Mouse (Mus musculus) heart, postnatal 4 days (tissue): Measurements from ENCODE around the gene Mrpl38. TPM values are rescaled to one million over a fixed set of nuclear protein-coding genes. Genes with fewer than 3 reads are reported as not detected.
"Not testable (repeated sequence)": the region's sequence is repeated elsewhere in the genome, so short reads cannot be mapped to it uniquely, and the experiment has no call there.

ENCODE experiments used
- DNase-seq: peaks from one replicate; pipeline ENCODE4 v3.0.0; 2021
- total RNA-seq, 2 experiments: library from RNA; stranded (reverse); gene quantifications; 2 replicates each; pipeline ENCODE4 v1.2.3; 2021

The Mrpl38 gene
- total RNA-seq, 2 experiments from 2014 or later, result 52.5 to 55.3 TPM

DNA sequence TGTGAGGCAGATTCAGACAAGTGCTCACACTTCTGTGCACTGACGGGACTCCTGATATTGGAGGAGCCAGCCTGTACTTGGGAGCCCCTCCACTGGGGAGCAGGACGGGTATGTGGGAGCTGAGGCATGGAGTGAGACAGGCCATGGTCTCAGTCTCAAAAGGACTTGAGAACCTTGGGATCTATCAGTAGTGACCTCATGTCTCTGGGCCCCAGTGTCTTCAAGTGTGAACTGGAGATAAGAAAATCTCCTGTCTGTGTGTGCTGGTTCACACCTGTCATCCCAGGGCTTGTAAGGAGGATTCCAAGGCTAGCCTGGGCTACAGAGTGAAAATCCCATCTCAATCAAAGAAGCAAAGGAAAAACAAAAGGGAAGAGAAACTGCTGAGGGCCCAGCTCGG lies 4.8 kb upstream of the Mrpl38 start:
- DNase-seq, result no peak

DNA sequence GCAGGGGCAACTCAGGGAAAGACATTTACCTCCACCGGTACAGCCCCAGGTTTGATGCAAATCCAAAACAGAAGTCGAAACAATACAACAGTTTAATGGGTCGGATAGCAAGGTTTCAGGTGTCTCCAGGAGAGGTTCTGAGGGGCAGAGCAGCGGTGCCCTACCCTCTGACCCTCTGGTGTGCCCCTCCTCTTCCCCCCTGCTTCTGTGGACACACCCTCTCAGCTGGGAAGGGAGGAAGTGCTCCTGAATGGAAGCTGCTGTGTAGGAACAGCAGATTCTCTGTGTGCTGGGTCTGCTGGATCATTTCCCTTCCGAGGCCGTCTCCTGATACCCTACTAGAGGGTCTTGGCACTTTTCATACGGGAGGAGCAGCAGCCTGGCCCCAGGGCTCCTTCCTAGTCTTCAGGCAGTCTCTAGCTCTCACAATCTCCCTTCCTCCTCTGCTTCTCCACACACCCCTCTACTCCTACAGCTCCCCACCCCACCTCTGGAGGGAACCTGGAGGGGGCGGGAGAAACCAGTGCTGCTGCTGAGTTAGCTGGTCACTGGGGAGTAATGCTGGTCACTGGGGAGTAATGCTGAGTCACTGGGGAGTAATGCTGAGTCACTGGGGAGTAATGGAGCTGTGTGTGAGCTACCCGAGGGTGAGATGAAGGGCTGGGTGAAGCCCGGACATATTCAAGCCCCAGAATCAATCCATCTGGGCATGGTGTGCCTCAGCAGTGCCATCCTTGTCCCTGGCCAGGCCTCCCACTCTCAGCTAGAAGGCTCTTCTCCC lies 3.7 kb upstream of the Mrpl38 start:
- no peak for DNase-seq

DNA sequence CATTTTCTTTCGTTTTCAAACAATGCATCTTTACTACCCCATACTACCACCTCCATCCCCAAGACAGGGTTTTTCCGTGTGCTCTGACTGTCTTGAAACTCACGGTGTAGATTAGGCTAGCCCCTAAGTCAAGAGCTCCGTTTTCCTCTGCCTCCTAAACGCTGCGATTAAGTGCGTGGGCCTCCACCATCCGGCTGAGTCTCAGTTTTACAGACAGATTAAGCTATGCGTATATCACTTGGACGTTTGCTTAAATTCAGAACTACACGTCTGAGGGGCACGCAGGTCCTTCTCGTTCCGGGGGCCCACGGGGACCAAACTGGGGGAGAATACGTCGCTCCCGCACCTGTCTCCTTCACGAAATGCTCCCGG lies 586 bp downstream of the Mrpl38 start:
- no peak for DNase-seq

DNA sequence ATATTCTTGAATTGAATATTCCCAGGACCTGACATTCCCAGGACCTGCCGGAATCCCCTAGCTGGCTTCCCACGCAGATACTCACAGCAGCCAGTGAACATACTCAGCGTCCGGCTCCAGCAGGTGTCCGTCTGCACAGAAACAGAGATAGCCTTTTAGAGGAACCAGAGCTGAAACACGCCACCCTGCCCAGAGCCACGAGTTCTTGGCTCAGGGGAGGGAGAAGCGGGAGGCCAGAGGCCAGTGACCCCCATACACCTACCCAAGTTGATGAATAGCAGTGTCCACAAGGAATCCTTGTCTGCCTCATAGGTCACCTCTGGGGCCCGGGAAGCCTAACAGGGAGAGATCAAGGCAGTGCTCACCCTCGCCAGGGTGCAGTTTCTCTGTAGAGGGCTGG lies 4.5 kb downstream of the Mrpl38 start:
- DNase-seq, result no peak

DNA sequence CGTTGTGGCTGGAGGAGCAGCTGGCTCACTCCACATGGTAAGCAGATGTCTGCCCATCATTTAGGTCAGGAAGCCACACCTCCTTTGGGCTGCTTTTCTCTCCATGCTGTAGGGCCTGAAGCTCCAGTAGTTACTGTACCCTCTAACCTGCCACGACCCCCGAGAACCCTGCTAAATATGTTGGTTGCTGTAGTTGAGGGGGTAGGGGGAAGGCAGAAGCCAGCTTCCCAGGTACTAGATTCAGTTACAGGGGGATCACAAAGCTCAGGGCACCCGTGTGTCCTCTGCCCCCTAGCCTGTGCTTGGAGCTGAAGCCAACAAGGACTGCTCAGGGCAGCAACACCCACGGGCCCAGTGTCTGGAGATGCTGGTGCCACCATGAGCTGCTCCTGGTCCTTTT lies 5.2 kb downstream of the Mrpl38 start:
- DNase-seq, result no peak

DNA sequence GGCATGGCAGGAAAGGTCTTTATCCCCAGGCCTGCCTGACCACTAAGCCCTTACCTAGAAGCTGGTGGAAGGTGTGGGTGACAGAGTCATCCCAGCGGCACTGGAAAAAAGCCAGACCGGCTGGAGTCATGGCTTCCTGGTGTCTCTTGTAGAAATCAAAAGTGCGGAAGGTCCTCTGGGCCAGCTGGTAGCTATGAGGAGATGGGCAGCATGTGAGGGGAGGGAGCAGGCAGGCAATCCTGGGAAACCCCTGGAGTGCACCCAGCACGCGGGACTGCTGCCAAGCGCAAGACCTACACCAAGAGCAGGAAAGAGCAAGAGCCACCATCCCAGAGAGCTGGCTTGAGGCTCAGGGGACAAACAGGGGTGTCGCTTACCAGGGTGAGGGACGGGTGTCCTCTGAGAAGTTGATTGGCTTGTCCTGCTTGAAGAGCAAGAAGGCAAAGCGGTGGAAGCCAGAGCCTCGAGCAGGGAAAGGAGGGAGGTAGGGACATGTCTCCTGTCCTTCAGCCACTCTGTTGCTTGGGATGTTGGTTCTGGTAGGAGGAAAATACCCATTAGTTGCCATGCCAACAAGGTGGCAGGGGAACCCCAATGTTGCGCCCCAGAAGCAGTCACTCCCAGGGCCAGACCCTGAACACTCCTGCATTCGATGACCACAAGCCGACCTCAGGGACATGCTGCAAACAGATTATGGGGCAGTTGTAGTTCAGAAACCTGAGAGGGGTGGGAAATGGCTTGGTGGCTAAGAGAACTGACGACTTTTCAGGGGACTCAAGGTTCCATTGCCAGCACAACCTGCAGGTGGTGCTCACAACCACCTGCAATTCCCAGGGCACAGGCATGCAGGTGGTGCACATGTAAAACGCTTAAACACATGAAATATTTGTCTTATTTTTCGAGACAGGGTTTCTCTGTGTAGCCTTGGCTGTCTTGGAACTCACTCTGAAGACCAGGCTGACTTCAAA lies 6.0 kb downstream of the Mrpl38 start:
- peak; percentile 48 for DNase-seq

DNA sequence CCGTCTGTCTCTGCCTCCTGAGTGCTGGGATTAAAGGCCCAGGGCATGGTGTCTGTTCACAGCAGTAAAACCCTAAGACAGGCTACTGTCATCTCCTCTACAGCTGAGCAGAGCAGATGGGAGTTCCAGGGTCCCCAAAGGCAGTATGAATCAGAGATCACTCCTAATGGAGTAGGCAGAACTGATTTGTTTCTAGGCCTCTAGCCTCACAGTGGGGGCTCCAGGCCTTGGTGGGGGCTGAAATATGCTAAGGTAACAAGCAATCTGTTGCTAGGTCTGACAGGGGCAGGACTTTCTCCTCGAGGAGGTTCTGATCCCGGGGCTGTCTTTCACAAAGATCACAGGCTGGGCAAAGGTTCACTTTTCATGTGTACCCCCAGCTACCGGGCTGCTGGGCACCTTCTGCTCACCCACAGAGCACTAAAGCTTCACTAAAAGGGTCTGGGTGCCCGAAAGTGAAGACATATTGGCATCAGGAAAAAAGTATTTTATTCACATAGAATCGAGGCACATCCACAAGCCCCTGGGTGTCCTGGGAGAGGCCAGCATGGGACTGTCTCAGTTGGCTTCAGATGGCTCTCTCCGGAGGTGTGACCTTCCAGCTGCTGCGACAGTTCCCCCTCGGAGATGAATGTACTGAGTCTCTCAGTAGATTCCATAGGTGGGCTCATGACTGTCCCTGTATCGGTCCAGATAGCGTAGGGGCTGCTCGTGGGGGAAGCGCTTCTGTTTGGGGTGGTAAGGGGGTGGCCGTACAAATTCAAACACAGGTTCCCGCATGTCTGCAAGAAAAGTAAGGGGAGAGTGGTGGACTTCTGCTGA lies 7.1 kb downstream of the Mrpl38 start:
- DNase-seq, result no peak

DNA sequence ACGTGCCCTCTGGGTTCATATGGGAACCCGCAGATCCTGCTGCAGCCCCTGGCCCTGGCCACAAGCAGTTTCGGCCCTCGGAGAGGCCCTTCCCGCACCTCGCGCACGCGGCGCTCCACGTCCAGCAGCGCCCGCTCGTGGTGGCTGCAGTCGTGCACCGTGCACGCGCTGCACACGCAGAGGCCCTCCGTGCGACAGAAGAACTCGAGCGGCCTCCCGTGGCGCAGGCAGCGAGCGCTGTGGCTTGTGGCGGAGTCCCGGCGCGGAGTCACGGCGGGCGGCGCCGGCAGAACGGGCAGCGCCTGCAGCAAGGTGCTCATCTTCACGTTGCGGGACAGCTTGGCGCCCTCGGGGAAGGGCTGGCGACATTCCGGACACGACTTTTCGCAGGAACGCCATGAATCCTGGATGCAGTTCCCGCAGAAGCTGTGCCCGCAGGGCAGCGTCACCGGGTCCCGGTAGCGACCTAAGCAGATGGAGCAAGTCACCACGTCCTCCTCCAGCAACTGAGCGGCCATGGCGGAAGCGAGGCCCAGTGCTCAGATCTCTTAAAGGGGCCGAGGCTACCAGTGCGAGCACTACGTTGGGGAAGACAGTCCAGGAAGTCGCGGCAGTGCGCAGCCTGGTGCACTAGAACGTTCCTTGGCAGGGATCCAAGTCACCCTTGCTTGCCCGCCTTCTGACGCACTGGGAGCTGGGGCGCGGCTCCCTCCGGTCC lies 8.0 kb downstream of the Mrpl38 start, which contains the start of gene Trim65:
TSS of gene Trim65 (minus strand) at position 641 of the 718 bp plus-strand sequence.
- peak; percentile 94 for DNase-seq

DNA sequence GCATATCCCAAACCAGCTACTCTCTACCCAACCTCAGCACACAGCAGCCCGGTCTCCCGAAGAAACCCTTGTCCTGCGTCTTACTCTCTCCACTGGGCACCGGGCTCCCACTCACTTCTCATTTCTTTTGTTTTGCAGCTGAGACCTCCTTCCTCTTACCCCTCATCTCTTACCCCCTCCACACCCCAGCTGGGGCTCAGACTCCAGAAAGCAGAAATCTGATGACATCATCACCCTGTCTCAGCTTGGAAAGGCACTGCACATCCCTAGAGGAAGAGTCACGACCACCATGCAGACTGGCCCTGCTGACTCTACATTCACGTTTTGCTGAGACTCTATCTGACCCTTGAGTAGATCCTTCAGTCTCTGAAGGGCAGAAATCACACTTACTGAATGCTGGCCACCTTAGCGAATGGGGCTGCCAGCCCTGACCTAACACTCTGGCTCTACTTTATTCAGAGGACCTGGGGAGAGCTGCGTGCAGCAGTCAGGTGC lies 8.6 kb downstream of the Mrpl38 start:
- DNase-seq, result no peak

DNA sequence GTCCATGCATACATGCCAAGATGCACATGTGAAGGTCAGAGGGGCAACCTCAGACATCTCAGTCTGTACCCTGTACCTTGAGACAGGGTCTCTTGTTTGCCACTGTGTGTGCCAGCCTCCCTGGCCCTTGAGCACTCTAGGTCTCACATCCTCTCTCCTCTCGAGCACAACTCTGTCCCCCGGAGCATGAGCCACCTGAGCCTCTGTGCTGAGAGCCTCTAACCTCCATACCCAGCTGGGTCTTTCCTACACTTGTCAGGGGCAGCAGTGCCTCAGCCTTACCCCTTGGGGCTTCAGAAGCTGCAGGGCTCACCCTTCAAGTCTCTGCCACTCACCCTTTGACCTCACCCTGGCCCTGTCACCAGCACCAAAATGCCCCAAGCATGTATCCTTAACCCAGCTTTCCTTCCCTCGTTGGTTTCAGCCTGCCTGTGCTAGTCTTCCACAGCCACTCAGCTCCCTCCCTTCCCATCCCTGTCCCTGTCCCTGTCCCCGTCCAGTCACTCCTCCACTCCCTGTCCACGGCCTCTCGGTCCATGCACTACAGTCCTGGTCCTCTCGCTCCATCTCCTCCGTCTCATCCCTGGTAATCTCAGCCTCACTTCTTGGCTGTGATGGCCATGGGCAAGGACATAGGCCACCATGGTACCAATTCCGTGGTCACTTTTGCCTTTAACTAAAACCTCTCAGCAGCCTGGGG lies 9.4 kb downstream of the Mrpl38 start:
- no peak for DNase-seq

DNA sequence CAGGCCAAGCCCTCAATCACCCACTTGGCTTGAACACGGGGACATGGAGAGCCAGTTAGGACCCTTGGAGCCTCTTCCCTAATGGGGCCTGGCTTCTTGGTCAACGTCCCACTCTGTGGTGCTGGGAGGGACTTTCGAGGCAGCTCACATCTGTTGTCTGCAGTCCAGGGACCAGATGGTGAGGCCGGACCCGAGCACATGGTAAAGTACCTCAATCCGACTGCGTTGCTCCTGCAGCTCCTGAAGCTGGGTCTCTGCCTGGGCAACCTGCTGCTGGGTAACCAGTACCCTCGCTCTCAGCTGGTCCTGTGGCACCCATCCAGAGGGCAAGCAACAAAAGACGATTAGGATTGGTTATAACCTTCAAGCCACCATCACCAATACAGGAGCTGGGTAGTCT lies 10.7 kb downstream of the Mrpl38 start:
- DNase-seq, result peak; percentile 36

DNA sequence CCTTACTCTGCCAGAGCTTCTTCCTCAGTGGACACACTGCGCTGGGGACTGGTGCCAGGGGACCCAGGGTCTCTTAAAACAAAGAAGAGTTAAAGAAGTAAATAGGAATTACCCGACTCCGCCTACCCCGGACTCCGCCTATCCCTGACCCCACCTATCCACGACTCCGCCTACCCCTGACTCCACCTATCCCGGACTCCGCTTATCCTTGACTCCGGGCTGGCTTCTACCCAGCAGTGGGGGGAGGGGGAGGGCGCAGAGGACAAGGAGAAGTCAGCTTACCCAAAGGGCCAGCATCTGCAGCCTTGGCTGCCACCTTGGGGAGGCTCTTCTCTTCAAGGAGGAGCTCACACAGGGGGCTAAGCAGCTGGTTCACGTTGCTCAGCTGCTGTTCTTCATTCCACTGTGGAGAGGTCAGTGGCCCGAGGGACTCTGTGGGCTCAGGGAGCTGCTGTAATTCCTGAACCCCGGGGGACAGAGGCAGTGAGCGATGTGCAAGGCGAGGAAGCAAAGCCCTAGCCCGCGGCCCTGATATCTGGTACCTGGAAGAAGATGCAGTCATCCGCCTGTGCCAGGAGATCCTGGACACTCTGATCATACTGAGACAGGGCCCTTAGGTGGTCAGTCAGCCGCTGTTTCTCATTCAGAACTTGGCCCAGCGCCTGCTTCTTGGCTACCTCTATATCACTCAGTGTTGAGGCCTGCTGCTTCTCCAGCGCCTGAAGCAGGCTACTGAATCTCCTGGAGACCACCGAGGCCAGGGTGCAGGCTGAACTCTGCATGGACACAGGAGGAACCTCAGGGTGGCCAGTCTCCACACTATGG lies 11.3 kb downstream of the Mrpl38 start, which contains the start of gene Trim47:
TSS of gene Trim47 (minus strand) at position 55 of the 825 bp plus-strand sequence.
- DNase-seq, result peak; percentile 91

DNA sequence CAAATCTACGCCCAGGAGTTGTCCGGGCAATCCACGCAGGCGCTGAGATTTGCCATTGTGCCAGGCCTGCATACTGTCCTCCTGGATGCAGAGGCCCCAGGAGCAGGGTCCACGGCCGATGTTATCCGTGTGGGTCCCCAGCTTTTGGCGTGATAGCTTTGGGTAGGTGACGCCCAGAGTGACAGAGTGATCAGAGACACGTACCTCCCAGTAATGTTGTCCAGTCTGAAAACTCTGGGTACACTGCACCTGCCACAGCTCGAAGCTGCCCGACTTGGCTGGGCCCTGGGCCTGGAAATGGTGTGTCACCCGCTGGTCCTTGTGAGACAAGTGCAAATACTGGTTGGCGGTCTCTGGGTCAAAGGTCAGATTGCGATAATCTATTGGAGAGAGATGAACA lies 12.4 kb downstream of the Mrpl38 start:
- no peak for DNase-seq

DNA sequence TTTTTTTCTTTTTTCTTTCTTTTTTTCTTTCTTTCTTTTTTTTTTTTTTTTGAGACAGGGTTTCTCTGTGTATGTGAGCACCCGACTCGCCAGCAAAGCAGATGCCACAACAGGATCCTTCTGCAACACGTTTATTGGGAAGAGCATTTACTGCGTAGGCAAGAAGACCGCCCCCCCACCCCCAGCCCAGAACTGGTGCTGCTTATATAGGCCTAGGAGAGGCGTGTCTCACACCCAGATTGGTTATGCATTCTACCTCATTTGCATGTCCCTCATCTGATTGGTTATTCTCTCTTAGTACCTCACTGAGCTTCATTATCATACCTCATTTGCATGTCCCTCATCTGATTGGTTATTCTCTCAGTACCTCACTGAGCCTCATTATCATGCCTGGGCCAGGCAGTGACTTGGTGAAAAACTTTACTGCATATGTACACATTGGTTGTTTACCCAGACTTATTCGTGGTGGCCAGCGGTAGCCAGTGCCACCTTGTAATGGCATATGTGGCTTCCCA lies 16.9 kb downstream of the Mrpl38 start:
- not testable (repeated sequence) for DNase-seq

DNA sequence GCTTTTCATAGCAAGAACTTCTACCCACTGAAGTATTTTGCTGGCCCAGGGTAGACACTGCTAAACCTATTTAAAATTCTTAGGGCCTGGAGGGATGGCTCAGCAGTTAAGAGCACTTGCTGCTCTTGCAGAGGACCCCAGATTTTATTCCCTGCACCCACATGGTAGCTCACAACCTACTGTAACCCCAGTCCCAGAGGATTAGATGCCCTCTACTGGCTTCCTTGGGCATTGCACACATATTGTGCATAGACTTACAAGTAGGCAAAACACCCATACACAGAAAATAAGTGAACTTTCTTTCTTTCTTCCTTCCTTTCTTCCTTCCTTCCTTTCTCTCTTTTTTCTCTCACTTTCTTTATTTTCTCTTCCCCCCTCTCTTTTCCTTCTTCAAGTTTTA lies 20.8 kb downstream of the Mrpl38 start:
- no peak for DNase-seq

DNA sequence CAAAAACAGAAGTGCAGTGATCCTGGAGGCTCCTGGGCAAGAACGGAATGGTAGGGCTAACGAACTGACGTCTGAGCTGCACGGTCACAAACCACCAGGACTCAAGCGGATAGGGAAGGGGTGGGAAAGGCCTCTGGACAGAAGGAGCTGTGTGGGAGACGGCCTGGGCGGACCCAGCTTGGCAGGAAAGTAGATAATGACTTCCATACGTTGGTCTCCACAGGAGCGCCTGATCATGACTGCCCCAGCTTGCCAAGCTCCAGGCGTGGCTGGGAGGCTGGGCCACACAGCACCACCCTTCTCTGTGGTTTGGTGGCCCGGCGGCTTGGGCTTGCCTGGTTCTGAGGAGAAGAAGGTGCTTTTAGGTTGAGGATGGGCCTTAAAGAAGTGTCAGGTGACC lies 21.4 kb downstream of the Mrpl38 start:
- no peak for DNase-seq

DNA sequence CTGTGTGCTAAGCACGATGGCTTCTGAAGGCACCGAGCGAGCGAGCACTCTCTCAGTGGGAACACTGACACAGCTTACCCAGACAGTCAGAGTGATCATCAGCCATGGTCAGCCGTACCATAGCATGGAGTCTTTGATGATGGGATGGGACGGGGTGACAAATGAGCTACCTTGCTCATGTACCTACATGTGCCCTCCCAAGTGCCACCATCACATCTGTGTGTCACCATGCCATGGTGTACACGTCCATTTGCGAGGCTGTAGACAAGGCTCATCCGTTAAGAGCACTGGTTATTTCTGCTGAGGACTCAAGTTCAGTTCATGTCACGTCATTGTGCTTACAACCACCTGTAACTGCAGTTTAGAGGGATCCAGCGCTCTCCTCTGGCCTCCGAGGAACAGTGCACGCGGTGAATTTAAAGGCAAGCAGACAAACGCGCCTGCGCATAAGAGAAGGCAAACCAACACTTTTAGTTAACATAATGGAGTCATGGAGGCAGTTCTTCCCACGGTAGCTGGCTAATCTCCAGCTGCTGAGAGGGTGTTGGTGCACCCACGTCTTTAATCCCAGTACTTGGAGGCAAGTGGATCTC lies 27.0 kb downstream of the Mrpl38 start:
- DNase-seq, result no peak

DNA sequence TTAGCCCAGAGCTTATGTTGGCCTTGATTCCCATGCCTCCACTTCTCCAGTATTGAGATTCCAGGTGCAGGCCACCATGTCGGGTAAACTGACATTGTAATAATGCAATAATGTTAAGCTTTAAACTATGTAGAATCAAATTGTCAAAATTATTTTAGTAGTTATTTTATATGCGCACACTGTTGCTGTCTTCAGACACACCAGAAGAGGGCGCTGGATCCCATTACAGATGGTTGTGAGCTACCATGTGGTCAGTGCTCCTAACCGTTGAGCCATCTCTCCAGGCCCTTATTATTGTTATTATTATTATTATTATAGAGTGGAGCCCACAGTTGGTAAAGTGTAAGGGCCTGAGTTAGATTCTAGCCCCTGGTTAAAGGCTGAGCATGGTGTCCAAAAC lies 27.6 kb downstream of the Mrpl38 start:
- DNase-seq, result no peak

DNA sequence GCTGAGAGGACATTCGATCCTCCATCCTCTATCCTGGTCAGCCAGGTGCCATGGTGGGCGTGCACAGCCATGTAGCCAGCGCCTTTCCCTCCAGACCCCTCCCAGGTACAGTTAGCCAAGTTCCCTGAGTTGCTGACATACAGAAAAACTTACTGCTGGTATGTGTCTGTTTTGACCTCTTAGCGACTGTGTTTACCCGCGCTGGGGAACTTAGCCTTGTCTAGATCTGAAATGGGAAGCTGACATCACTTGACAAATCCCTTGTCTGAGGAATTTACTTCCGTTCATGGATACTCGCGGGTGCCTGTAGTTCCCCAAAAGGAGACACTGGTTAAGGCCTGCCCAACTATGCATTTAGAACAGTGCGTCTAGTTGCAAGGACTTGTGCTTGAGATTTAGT lies 28.1 kb downstream of the Mrpl38 start:
- DNase-seq, result no peak
